Mouse (Mus musculus) olfactory bulb, adult 2 months (tissue): Measurements from ENCODE around the gene Csmd2. TPM values are rescaled to one million over a fixed set of nuclear protein-coding genes. Genes with fewer than 3 reads are reported as not detected.

Experiments used
- H3K27ac ChIP-seq: fragments of 200-500 bp; 2 replicates; pipeline ENCODE4 v1.5.1; 2012; ENCODE audit warnings: low read depth, low read length; ENCODE audit not compliant: insufficient read depth
- H3K4me1 ChIP-seq: fragments of 200-500 bp; 2 replicates; pipeline ENCODE4 v1.6.1; 2012; ENCODE audit warnings: low read length; ENCODE audit not compliant: control insufficient read depth, insufficient read depth
- H3K4me3 ChIP-seq: fragments of 200-500 bp; 2 replicates; pipeline ENCODE4 v1.5.1; 2012; ENCODE audit warnings: mild to moderate bottlenecking, low read depth, low read length, moderate library complexity; ENCODE audit not compliant: insufficient read depth
- CTCF ChIP-seq: fragments of 200-500 bp; IDR thresholded peaks from 2 replicates; pipeline ENCODE4 v1.5.1; 2012; ENCODE audit warnings: low read depth, mild to moderate bottlenecking, low read length, moderate library complexity; ENCODE audit not compliant: insufficient read depth
- POLR2A ChIP-seq: fragments of 200-500 bp; IDR thresholded peaks from 2 replicates; pipeline ENCODE4 v1.6.1; 2012; ENCODE audit warnings: mild to moderate bottlenecking, low read depth, low read length, moderate library complexity; ENCODE audit not compliant: insufficient read depth
- WGBS: fragments of 180-500 bp; shearing (Covaris S2); methylation state at CpG from one replicate; pipeline ENCODE4 v1.1.7; 2018; 5-methylcytosine and 5-hydroxymethylcytosine counted together
- polyA plus RNA-seq: library from polyadenylated mRNA; stranded (reverse); fragments of >200 nt; gene quantifications from 2 replicates; pipeline ENCODE4 v1.2.4, GENCODE M21; 2012; ENCODE audit warnings: low replicate concordance; ENCODE audit not compliant: missing spikeins, insufficient read depth, insufficient read length

The Csmd2 gene
- polyA plus RNA-seq, 1 experiment = not detected

DNA sequence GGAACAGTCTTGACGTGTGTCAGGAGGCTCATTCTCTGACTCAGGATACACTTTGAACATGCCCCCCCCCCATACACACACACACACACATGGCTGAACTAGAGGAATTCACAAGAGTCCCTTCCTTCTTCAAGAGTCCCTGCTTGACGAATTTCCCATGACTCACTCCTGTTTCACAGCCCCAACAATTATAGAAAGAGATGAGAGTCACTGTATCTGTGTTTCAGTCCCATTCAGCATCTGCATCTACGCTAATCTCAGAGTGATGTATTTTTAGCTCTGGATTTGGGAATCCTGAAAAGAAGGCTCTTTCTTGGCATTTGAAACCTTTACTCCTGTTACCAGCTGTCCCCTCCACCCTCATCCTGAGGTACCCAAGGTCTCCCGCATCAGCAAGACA lies 406.2 kb downstream of the Csmd2 start:
- 43% methylated on average over 4 of the region's 4 CpGs for whole genome bisulfite sequencing
- Histone ChIP-seq H3K27ac (peak overlapping the region; percentile 59; the same call in 1 of the 2 replicates), H3K4me3 (no peak overlapping the region), H3K4me1 (peaks cover 56% of the 10 kb centered on the region)
- TF ChIP-seq CTCF = no peak
- TF ChIP-seq POLR2A = no peak

DNA sequence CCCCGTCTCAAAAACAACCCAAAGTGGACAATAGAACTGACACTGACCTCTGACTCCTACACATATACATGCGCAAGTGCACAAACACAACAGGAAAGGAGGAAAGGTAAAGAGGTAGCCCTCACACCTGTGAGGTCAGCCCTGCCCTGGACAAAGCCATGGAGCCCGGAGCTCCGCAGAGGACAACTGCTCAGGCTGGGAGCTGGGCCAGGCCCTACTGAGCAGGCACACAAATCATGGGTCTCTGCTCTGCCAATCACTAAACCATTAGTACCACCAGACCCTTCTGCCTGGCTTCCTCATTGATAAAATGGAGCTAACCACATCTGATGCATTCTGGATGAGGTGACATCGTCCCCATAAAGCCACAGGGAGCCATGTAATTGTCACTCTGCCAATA lies 409.0 kb downstream of the Csmd2 start:
- 80% methylated on average over 5 of the region's 5 CpGs for WGBS
- H3K4me3 ChIP-seq = no peak overlapping the region
- TF ChIP-seq CTCF (no peak), POLR2A (no peak)
- H3K27ac ChIP-seq = no peak overlapping the region
- peaks cover 47% of the 10 kb centered on the region for H3K4me1 ChIP-seq

DNA sequence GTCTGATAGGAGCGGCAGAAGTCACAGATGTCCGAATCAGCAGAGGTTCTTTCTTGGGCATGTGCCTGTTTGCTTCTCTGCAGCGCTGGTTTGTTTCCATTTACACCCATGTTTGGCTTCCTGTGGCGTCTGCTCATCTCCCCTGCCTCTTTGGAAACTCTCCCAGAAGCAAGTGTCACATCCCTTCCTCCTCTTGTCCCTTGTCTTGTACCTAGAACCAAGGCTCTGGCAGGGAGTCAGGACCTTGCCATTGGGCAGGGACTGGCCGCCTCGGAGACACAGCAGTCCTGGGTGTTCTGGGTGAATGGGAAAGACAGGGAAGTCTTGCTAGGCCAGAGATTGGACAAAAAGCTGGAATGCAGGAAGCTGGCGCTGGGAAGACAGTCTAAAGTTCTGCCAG lies 410.1 kb downstream of the Csmd2 start:
- H3K4me3 ChIP-seq = no peak overlapping the region
- peaks cover 38% of the 10 kb centered on the region for H3K4me1 ChIP-seq
- TF ChIP-seq CTCF (no peak), POLR2A (no peak)
- WGBS = 66% methylated on average over 7 of the region's 7 CpGs
- no peak overlapping the region for H3K27ac ChIP-seq

DNA sequence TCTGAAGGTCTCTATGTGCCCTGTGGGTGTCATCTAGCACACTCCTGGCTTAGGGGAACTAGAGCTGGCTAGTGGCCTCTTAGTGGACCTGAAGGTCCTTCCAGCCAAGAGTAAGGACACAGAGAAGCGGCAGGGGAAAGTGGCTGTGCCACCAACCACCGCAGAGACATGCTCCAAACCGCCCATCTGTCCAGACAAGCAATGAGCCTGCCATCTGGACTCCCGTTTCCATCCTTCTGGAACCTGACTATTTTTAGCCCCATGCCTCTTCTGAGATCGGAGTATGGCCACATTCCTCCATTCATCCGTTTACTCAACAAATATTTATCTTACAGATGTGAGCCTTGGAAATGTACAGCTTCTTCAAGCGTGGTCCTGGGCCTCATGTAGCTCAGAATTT lies 411.3 kb downstream of the Csmd2 start:
- TF ChIP-seq CTCF = no peak
- no peak overlapping the region for H3K4me3 ChIP-seq
- no peak overlapping the region for H3K27ac ChIP-seq
- 73% methylated on average over 7 of the region's 7 CpGs for WGBS
- peaks cover 29% of the 10 kb centered on the region for H3K4me1 ChIP-seq

DNA sequence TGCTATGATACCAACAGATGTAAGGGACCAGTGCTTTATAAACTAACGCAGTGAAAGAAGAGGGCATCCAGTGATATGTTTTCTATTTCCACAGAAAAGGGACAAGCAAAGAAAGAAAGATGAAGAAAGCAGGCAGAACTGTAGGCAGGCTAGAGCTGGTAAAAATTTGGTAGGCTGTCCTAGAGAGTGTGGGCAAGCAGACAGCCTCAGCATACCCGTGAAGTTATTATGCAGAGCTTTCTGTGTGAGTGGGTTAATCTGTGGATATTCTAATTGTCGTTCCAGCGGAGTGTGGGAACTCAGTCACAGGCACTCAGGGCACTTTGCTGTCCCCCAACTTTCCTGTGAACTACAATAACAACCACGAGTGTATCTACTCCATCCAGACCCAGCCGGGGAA lies 412.4 kb downstream of the Csmd2 start:
- WGBS = 59% methylated on average over 6 of the region's 6 CpGs
- TF ChIP-seq CTCF = no peak
- no peak for TF ChIP-seq POLR2A
- Histone ChIP-seq H3K4me3 (no peak overlapping the region), H3K27ac (no peak overlapping the region), H3K4me1 (peaks cover 18% of the 10 kb centered on the region)

DNA sequence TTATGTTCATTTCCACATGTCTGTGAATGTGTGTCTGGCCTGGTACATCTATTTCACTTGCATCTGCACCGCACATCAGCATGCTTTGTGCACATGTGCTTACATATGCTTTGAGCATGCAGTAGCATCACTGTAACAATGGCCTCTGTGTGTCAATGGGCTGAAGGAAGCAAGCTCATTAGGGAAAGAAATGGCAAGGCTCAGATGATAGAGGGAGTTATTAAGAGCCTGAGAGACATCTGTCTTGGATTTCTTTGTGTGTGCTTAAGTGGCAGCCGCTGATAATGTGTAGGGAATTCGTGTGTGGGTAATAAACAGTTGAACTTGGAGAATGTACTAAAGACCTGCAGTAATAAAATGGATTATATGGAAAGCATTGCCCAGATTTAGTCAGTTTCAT lies 413.9 kb downstream of the Csmd2 start:
- H3K4me1 ChIP-seq = peaks cover 13% of the 10 kb centered on the region
- no peak for TF ChIP-seq CTCF
- no peak for TF ChIP-seq POLR2A
- 79% methylated on average over 3 of the region's 3 CpGs for WGBS
- no peak overlapping the region for H3K4me3 ChIP-seq
- no peak overlapping the region for H3K27ac ChIP-seq

DNA sequence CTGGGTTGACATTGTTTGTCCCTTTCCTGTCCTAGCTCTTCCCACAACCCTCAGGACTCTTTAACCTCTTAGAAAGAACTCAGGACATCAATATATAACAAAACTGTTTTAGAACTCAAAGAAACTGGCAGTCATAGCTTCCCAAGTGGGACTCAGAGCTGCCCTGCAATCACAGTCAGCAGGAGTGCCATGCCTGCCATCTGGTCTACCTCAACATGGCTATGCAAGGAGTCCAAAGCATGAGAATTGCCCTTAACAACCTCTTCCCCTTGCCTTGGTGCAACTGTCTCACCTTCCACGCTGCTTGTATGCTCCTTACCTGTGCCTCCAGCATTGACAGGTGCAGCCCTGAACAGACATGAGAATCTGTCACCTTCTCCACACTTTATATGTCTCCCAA lies 415.0 kb downstream of the Csmd2 start:
- Histone ChIP-seq H3K4me3 (no peak overlapping the region), H3K4me1 (peaks cover 4% of the 10 kb centered on the region), H3K27ac (no peak overlapping the region)
- WGBS = 95% methylated on average over 1 of the region's 1 CpGs
- no peak for TF ChIP-seq POLR2A
- TF ChIP-seq CTCF = no peak

DNA sequence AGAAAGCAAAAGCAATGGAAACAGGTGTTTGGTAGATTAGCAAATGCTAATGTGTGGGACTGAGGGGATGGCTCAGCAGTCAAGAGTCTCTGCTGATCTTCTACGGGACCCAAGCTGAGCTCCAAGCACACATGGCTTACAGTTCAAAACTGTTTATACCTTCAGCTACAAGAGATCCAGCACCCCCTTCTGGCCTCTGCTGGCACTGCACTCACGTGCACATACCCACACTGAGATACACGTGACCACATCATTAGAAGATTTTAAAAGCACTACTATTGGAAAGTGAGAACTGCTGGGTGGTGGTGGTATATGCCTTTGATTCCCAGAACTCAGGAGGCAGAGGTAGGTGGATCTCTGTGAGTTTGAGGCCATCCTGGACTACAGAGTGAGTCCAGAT lies 417.9 kb downstream of the Csmd2 start:
- no peak overlapping the region for H3K4me3 ChIP-seq
- TF ChIP-seq CTCF = no peak
- no peak for TF ChIP-seq POLR2A
- WGBS = 92% methylated on average over 3 of the region's 3 CpGs
- no peak overlapping the region for H3K27ac ChIP-seq
- no peaks in the 10 kb centered on the region for H3K4me1 ChIP-seq

DNA sequence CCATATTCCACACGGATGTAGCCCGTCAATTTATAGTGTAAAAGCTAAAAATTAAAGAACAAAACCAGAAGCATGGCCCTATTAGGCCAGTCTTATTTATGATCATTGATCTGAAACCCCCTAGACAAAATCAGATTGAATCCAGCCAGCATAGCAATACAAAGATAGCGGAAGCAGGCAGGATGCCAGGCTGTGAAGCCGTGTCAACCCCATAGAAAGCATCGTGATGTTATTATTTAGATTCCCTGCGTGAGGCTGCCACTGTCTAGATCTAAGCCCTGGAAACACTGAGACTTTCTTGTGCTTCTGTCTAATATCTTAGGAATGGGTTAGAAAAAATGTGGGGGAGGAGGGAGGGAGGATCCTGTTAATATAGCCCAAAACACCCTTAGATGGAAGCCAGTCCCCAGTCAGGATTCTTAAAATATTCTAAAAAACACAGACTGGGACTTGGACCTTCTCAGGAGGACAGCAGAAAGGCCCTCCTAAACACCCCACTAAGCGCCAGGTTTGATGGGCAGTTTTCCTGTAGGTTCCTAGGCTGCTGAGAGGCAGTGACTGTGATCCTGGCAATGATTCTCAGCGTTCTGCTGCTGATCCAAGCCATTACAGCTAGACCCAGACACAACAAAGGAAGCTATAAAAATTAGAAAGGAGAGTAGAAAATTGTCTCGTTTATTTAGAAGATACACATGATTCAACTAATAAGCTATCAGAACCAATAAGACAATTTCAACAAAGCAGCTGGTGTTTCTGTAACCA lies 419.6 kb downstream of the Csmd2 start:
- Histone ChIP-seq H3K27ac (no peak overlapping the region), H3K4me1 (no peaks in the 10 kb centered on the region), H3K4me3 (no peak overlapping the region)
- 71% methylated on average over 9 of the region's 9 CpGs for WGBS
- no peak for TF ChIP-seq POLR2A
- TF ChIP-seq CTCF = no peak
